Comparison of ENCODE assay signal across 13 mouse cellular contexts in genomic region chr12:82350891-82351290, GRCm38 (mm10).
DNase-seq lines count a peak whose midpoint lies in the region; ATAC-seq lines count a peak whose summit lies in the region.
"Had no signal": no experiment of that assay in that cellular context is flagged by ENCODE, and none has a peak within 500 bp of the region (broad histone marks: within the 10 kb centered on the region; RNA-seq: fewer than 3 reads in every experiment).

No protein-coding gene starts in this region.

- no peak overlapping the region for H3K4me3 ChIP-seq in kidney, embryonic 15.5 days (replicated peaks)
- H3K4me3 ChIP-seq in midbrain, embryonic 11.5 days (ENCODE audit: low read depth, low read length) = no peak overlapping the region
- no peak overlapping the region for H3K4me3 ChIP-seq in midbrain, embryonic 16.5 days (ENCODE audit: low read depth, low read length)
- H3K4me3 ChIP-seq in forebrain, embryonic 15.5 days = no peak overlapping the region
- H3K4me3 ChIP-seq in forebrain, embryonic 10.5 days = no peak overlapping the region
- H3K4me3 ChIP-seq: hindbrain, embryonic 10.5 days; limb, embryonic 13.5 days; neural tube, embryonic 12.5 days had no signal

- no peaks in the 10 kb centered on the region for H3K36me3 ChIP-seq in kidney, embryonic 15.5 days
- H3K36me3 ChIP-seq in midbrain, embryonic 11.5 days (ENCODE audit: control insufficient read depth, insufficient read depth, low read length) = no peaks in the 10 kb centered on the region
- no peaks in the 10 kb centered on the region for H3K36me3 ChIP-seq in midbrain, embryonic 16.5 days (ENCODE audit: control insufficient read depth, insufficient read depth, low read length)
- H3K36me3 ChIP-seq in forebrain, embryonic 15.5 days = no peaks in the 10 kb centered on the region
- no peaks in the 10 kb centered on the region for H3K36me3 ChIP-seq in forebrain, embryonic 10.5 days (replicated peaks)
- H3K36me3 ChIP-seq: hindbrain, embryonic 10.5 days; limb, embryonic 13.5 days; neural tube, embryonic 12.5 days had no signal

- H3K9me3 ChIP-seq in kidney, embryonic 15.5 days (replicated peaks) = no peaks in the 10 kb centered on the region
- no peaks in the 10 kb centered on the region for H3K9me3 ChIP-seq in midbrain, embryonic 11.5 days (ENCODE audit: control insufficient read depth, low read length)
- no peaks in the 10 kb centered on the region for H3K9me3 ChIP-seq in midbrain, embryonic 16.5 days (replicated peaks; ENCODE audit: control insufficient read depth, low read length, poor library complexity, severe bottlenecking)
- no peaks in the 10 kb centered on the region for H3K9me3 ChIP-seq in forebrain, embryonic 15.5 days
- H3K9me3 ChIP-seq in forebrain, embryonic 10.5 days = no peaks in the 10 kb centered on the region
- H3K9me3 ChIP-seq: hindbrain, embryonic 10.5 days; limb, embryonic 13.5 days; neural tube, embryonic 12.5 days had no signal

- 47% methylated on average over 6 of the region's 6 CpGs for WGBS in kidney, embryonic 15.5 days
- 84% methylated on average over 6 of the region's 6 CpGs for WGBS in midbrain, embryonic 11.5 days
- whole genome bisulfite sequencing in midbrain, embryonic 16.5 days = 61% methylated on average over 6 of the region's 6 CpGs
- 64% methylated on average over 6 of the region's 6 CpGs for WGBS in forebrain, embryonic 15.5 days
- 90% methylated on average over 6 of the region's 6 CpGs for WGBS in forebrain, embryonic 10.5 days

- H3K4me1 ChIP-seq in kidney, embryonic 15.5 days = peaks cover 19% of the 10 kb centered on the region
- 0 out of 2 replicates have a peak, but pooled peaks cover 2% of the 10 kb centered on the region for H3K4me1 ChIP-seq in midbrain, embryonic 11.5 days (ENCODE audit: control insufficient read depth, insufficient read depth, low read length)
- H3K4me1 ChIP-seq in midbrain, embryonic 16.5 days (ENCODE audit: control insufficient read depth, insufficient read depth, low read length) = peaks cover 3% of the 10 kb centered on the region; the same call in 1 of the 2 replicates
- peaks cover 8% of the 10 kb centered on the region; the same call in 1 of the 2 replicates for H3K4me1 ChIP-seq in forebrain, embryonic 15.5 days
- H3K4me1 ChIP-seq in forebrain, embryonic 10.5 days = peaks cover 20% of the 10 kb centered on the region
- H3K4me1 ChIP-seq: neural tube, embryonic 12.5 days had no signal

- no peak overlapping the region for H3K27ac ChIP-seq in kidney, embryonic 15.5 days
- H3K27ac ChIP-seq in midbrain, embryonic 11.5 days (ENCODE audit: low read depth, low read length) = no peak overlapping the region
- no peak overlapping the region for H3K27ac ChIP-seq in midbrain, embryonic 16.5 days (ENCODE audit: low read length)
- no peak overlapping the region for H3K27ac ChIP-seq in forebrain, embryonic 15.5 days (replicated peaks)
- no peak overlapping the region for H3K27ac ChIP-seq in forebrain, embryonic 10.5 days
- H3K27ac ChIP-seq: hindbrain, embryonic 10.5 days; limb, embryonic 13.5 days; neural tube, embryonic 12.5 days had no signal

- H3K4me2 ChIP-seq in kidney, embryonic 15.5 days = no peak overlapping the region
- H3K4me2 ChIP-seq in midbrain, embryonic 11.5 days = no peak overlapping the region
- H3K4me2 ChIP-seq in midbrain, embryonic 16.5 days (ENCODE audit: low read length) = no peak overlapping the region
- no peak overlapping the region for H3K4me2 ChIP-seq in forebrain, embryonic 15.5 days (replicated peaks)
- H3K4me2 ChIP-seq: limb, embryonic 13.5 days; neural tube, embryonic 12.5 days had no signal

- H3K27me3 ChIP-seq in kidney, embryonic 15.5 days = no peaks in the 10 kb centered on the region
- H3K27me3 ChIP-seq in midbrain, embryonic 11.5 days (ENCODE audit: control insufficient read depth, insufficient read depth, low read length) = no peaks in the 10 kb centered on the region
- H3K27me3 ChIP-seq in midbrain, embryonic 16.5 days (ENCODE audit: control insufficient read depth, insufficient read depth, low read depth, low read length) = no peaks in the 10 kb centered on the region
- H3K27me3 ChIP-seq in forebrain, embryonic 15.5 days = no peaks in the 10 kb centered on the region
- H3K27me3 ChIP-seq in forebrain, embryonic 10.5 days (ENCODE audit: poor library complexity, severe bottlenecking) = no peaks in the 10 kb centered on the region
- H3K27me3 ChIP-seq: limb, embryonic 13.5 days; neural tube, embryonic 12.5 days had no signal

- no peak overlapping the region for H3K9ac ChIP-seq in kidney, embryonic 15.5 days
- H3K9ac ChIP-seq in midbrain, embryonic 11.5 days (ENCODE audit: low read length) = no peak overlapping the region
- H3K9ac ChIP-seq in midbrain, embryonic 16.5 days (ENCODE audit: low read depth, low read length) = no peak overlapping the region
- H3K9ac ChIP-seq in forebrain, embryonic 15.5 days (replicated peaks) = no peak overlapping the region
- H3K9ac ChIP-seq: limb, embryonic 13.5 days; neural tube, embryonic 12.5 days had no signal

- peak; percentile 22 to 32 for DNase-seq in cerebellum, postnatal 14 days
- DNase-seq in cerebellum, adult 8-10 months = no peak
- DNase-seq in kidney, adult 8-10 months = no peak
- DNase-seq in midbrain, embryonic 11.5 days (ENCODE audit: low spot score, missing footprints) = peak; percentile 37
- no peak for DNase-seq in forebrain, embryonic 10.5 days (ENCODE audit: extremely low spot score, low spot score)
- DNase-seq: cerebellum, adult 11-12 months; right cerebral cortex, postnatal 25 days had no signal

- 0 out of 2 replicates have a peak, but pooled peaks have one; percentile 40 for ATAC-seq in kidney, embryonic 15.5 days (replicated peaks; ENCODE audit: low FRiP score)
- ATAC-seq in midbrain, embryonic 11.5 days (ENCODE audit: low FRiP score) = no peak
- no peak for ATAC-seq in midbrain, embryonic 16.5 days
- no peak for ATAC-seq in forebrain, embryonic 15.5 days (replicated peaks)

Comparison
In these comparisons a context has a peak if more than half of its experiments do, and no peak if none do; other contexts are left out.
1. DNase-seq: peak in cerebellum, postnatal 14 days (2 of 2) and midbrain, embryonic 11.5 days (single experiment); none in cerebellum, adult 8-10 months (single experiment), kidney, adult 8-10 months (0 of 2) and forebrain, embryonic 10.5 days (single experiment).